Comparison of ENCODE assay signal across 17 mouse cellular contexts in the genomic region with DNA sequence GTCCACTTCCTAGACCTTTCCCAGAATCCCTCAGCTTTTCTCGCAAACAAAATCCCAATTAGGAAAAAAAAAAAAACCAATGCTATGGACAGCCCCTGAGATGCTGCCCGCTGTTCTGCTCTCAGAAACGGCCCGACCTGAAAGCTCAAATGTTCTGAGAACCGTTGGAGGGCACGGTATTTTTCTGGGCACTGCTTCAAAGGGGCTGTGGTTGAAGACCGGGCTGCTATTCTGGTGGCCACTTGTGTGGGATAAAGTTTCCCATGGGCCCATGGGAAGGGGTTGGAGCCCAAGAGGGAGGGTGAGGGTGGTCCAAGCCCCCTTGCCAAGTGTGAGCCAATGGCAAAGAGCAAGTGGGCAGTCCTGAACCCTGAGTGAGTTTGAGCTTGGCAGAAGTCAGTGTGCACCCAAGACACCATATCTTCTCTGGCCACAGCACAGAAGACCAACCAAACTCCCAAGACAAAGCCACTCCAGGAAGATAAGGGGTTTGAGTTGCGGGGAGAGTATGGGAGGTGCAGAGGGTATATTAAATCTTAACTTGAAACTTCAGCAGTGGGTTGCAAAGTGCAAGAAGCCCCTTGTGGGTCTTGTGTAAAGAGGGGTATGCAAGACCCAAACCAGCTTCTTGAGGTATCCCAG. TPM values are rescaled to one million over a fixed set of nuclear protein-coding genes. Genes with fewer than 3 reads are reported as not detected.
DNase-seq lines count a peak whose midpoint lies in the region; ATAC-seq and TF ChIP-seq lines count a peak whose summit lies in the region.
"Had no signal": no experiment of that assay in that cellular context is flagged by ENCODE, and none has a peak within 500 bp of the region (broad histone marks: within the 10 kb centered on the region; RNA-seq: fewer than 3 reads in every experiment).

No protein-coding gene starts in this region.

- ATAC-seq in kidney, embryonic 15.5 days (replicated peaks; ENCODE audit: low FRiP score), result no peak
- no peak for ATAC-seq in lung, postnatal 0 days
- ATAC-seq in liver, embryonic 14.5 days (ENCODE audit: insufficient read depth), result peak; percentile 39; the same call in 1 of the 2 replicates
- ATAC-seq: intestine, embryonic 16.5 days had no signal

- no peak overlapping the region for H3K9ac ChIP-seq in kidney, embryonic 15.5 days
- no peak overlapping the region for H3K9ac ChIP-seq in lung, postnatal 0 days (replicated peaks; ENCODE audit: low read depth)
- H3K9ac ChIP-seq in liver, embryonic 14.5 days (replicated peaks), result no peak overlapping the region
- H3K9ac ChIP-seq: hindbrain, embryonic 14.5 days had no signal

- no peak for TF ChIP-seq EP300 in lung, postnatal 0 days (IDR thresholded peaks at IDR 0.05)
- no peak for TF ChIP-seq EP300 in liver, embryonic 14.5 days (IDR thresholded peaks at IDR 0.05; ENCODE audit: low read depth)

- H3K27me3 ChIP-seq in kidney, embryonic 15.5 days, result no peaks in the 10 kb centered on the region
- no peaks in the 10 kb centered on the region for H3K27me3 ChIP-seq in lung, postnatal 0 days (replicated peaks; ENCODE audit: insufficient read depth, low read length)
- no peaks in the 10 kb centered on the region for H3K27me3 ChIP-seq in liver, embryonic 14.5 days (ENCODE audit: control insufficient read depth, insufficient read depth, low read length)
- H3K27me3 ChIP-seq in cerebellum, adult 2 months (ENCODE audit: control insufficient read depth, insufficient read depth, low read length), result no peaks in the 10 kb centered on the region

- H3K9me3 ChIP-seq in kidney, embryonic 15.5 days (replicated peaks), result no peaks in the 10 kb centered on the region
- no peaks in the 10 kb centered on the region for H3K9me3 ChIP-seq in lung, postnatal 0 days (ENCODE audit: low read length)
- no peaks in the 10 kb centered on the region for H3K9me3 ChIP-seq in liver, embryonic 14.5 days (ENCODE audit: control insufficient read depth, low read length)
- H3K9me3 ChIP-seq: heart, embryonic 10.5 days had no signal

- 0 out of 2 replicates have a peak overlapping the region, but pooled peaks have one; percentile 2 for H3K27ac ChIP-seq in kidney, embryonic 15.5 days
- H3K27ac ChIP-seq in lung, postnatal 0 days (ENCODE audit: low read length), result peak overlapping the region; percentile 58
- H3K27ac ChIP-seq in liver, embryonic 14.5 days, result no peak overlapping the region; the same call in 1 of the 2 replicates
- no peak overlapping the region for H3K27ac ChIP-seq in cerebellum, adult 2 months (ENCODE audit: insufficient read depth, low read length)
- H3K27ac ChIP-seq: heart, embryonic 10.5 days; hindbrain, embryonic 14.5 days; macrophage had no signal

- no peak overlapping the region for H3K4me3 ChIP-seq in kidney, embryonic 15.5 days (replicated peaks)
- H3K4me3 ChIP-seq in lung, postnatal 0 days (ENCODE audit: low read depth, low read length), result no peak overlapping the region
- H3K4me3 ChIP-seq in liver, embryonic 14.5 days (ENCODE audit: insufficient read depth in 1 of 2, low read depth in 2 of 2, low read length in 2 of 2), result no peak overlapping the region
- no peak overlapping the region for H3K4me3 ChIP-seq in cerebellum, adult 2 months (replicated peaks; ENCODE audit: insufficient read depth, low read depth, low read length)
- H3K4me3 ChIP-seq: heart, embryonic 10.5 days had no signal

- no peak overlapping the region for H3K4me2 ChIP-seq in kidney, embryonic 15.5 days
- H3K4me2 ChIP-seq in lung, postnatal 0 days (replicated peaks; ENCODE audit: low read depth, low read length), result no peak overlapping the region
- H3K4me2 ChIP-seq in liver, embryonic 14.5 days (ENCODE audit: low read depth), result no peak overlapping the region
- H3K4me2 ChIP-seq: hindbrain, embryonic 14.5 days; midbrain, embryonic 11.5 days had no signal

- peaks cover 5% of the 10 kb centered on the region; the same call in 1 of the 2 replicates for H3K36me3 ChIP-seq in kidney, embryonic 15.5 days
- peaks cover 2% of the 10 kb centered on the region; the same call in 1 of the 2 replicates for H3K36me3 ChIP-seq in lung, postnatal 0 days (ENCODE audit: insufficient read depth, low read length)
- H3K36me3 ChIP-seq in liver, embryonic 14.5 days (replicated peaks; ENCODE audit: control insufficient read depth, insufficient read depth, low read depth), result no peaks in the 10 kb centered on the region

- peaks cover 68% of the 10 kb centered on the region for H3K4me1 ChIP-seq in kidney, embryonic 15.5 days
- H3K4me1 ChIP-seq in lung, postnatal 0 days (ENCODE audit: insufficient read depth, low read depth, low read length), result peaks cover 34% of the 10 kb centered on the region
- H3K4me1 ChIP-seq in liver, embryonic 14.5 days (replicated peaks; ENCODE audit: control insufficient read depth in 2 of 2, insufficient read depth in 2 of 2, low read length in 1 of 2), result peaks cover 38 to 49% of the 10 kb centered on the region in 2 experiments
- H3K4me1 ChIP-seq in cerebellum, adult 2 months (ENCODE audit: control insufficient read depth, insufficient read depth, low read length), result peaks cover 4% of the 10 kb centered on the region; the same call in 1 of the 2 replicates

- WGBS in kidney, embryonic 15.5 days, result 90% methylated on average over 8 of the region's 8 CpGs
- 70% methylated on average over 8 of the region's 8 CpGs for WGBS in lung, postnatal 0 days
- 73% methylated on average over 8 of the region's 8 CpGs for WGBS in liver, embryonic 14.5 days (ENCODE audit: insufficient replicate concordance)
- WGBS in cerebellum, adult 2 months, result 82% methylated on average over 8 of the region's 8 CpGs

- TF ChIP-seq CTCF in lung, postnatal 0 days (IDR thresholded peaks at IDR 0.05), result no peak
- no peak for TF ChIP-seq CTCF in liver, embryonic 14.5 days (IDR thresholded peaks at IDR 0.05; ENCODE audit: low read depth)
- TF ChIP-seq CTCF in cerebellum, adult 2 months (IDR thresholded peaks at IDR 0.05; ENCODE audit: borderline replicate concordance, insufficient read depth, low read depth, low read length), result no peak

- no peak for DNase-seq in kidney, postnatal 25 days
- no peak for DNase-seq in lung, postnatal 0 days (ENCODE audit: low spot score)
- DNase-seq in lung, adult 18-20 months, result no peak
- DNase-seq in liver, embryonic 14.5 days (ENCODE audit: low read depth in 3 of 3, low spot score in 3 of 3), result no peak
- no peak for DNase-seq in spleen, adult 12 weeks (ENCODE audit: low spot score)
- no peak for DNase-seq in cerebellum, adult 2 months
- DNase-seq: cerebellum, adult 9-11 months; heart, postnatal 14 days; lung, adult 2 months; retina, postnatal 1 day; thymus, postnatal 14 days had no signal

- no peak for TF ChIP-seq POLR2A in cerebellum, adult 2 months (IDR thresholded peaks at IDR 0.05; ENCODE audit: borderline replicate concordance, insufficient read depth, low read length)

RNA-seq across cellular contexts. Expression of gene Timp3, which starts 29.2 kb away (rescaled TPM):
- 82.0 and 85.9 TPM in 2 replicates for polyA plus RNA-seq in kidney, embryonic 15.5 days (2015; fragmentation: Nextera tagmentation; extraction: Ambion mirVana)
- polyA plus RNA-seq in lung, postnatal 0 days (2015; fragmentation: Nextera tagmentation; extraction: Ambion mirVana), result 207 and 208 TPM in 2 replicates
- polyA plus RNA-seq in liver, embryonic 14.5 days (2012; rRNA removed), result 2.7 and 3.2 TPM in 2 replicates
- 3.8 and 4.8 TPM in 2 replicates for polyA plus RNA-seq in liver, embryonic 14.5 days (2014; fragmentation: Nextera tagmentation; extraction: Ambion mirVana)
- polyA plus RNA-seq in cerebellum, adult 2 months (2012; rRNA removed), result 47.7 and 48.9 TPM in 2 replicates

Comparison
In these comparisons a context has a peak if more than half of its experiments do, and no peak if none do; other contexts are left out.
1. H3K27ac ChIP-seq: peak in kidney, embryonic 15.5 days (single experiment) and lung, postnatal 0 days (single experiment); none in liver, embryonic 14.5 days (single experiment) and cerebellum, adult 2 months (single experiment).